Mouse (Mus musculus) CH12.LX (cell line): ENCODE measurements around the gene Pkd1l2.

Experiments used
- POLR2A ChIP-seq: IDR thresholded peaks from 2 replicates; pipeline ENCODE4 v1.6.1; 2011; ENCODE audit warnings: low read depth, mild to moderate bottlenecking, improper control_type of control experiment, low read length
- ZNF384 ChIP-seq: IDR thresholded peaks from 2 replicates; pipeline ENCODE4 v1.6.1; 2012; ENCODE audit warnings: low read depth, low read length, improper control_type of control experiment, inconsistent platforms

DNA sequence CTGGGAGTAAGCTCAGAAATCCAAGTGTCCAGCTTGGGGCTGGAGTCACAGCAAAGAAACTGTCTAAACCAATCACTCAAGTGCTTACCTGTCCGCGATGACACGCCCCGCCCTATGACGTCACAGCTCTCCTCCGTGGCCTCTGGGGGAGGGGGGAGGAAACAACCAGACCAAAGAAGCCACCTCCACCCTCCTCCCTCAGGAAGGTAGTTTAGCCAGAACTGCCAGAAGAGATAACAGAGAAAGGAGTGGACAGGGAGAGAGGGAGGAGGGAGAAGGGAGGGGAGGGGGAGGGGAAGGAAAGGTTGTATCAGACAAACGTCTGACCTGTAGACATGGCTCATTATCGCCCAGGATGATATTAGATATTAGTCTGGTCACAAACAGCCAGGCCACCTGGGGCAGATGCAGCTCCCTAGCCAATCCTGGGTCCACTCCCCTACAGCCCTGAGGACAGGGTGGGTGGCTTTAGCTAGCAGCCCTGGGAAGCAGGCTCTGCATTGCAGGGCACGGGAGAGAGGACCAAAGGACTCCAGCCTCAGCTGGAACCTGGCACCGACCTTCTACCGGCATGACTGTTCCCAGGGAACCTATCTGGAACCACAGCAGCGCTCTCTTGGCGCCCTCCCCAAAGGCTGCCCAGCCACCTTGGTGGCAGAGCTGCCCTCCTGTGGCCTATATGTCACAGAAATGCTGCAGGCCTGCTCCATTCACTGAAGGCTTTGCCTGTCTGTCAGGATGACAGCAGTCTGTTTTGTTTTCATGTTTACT, 33.6 kb upstream of the Pkd1l2 start:
- TF ChIP-seq ZNF384 (no peak), POLR2A (no peak)
